Mouse (Mus musculus) liver, postnatal 0 days (tissue): ENCODE measurements at regions not wholly inside any gene's neighbourhood (a gene's known extent, or its start where the extent isn't known, plus 50 kb on each side); places are given as distances from the start of the nearest gene placed in this dataset.

ENCODE experiments used
- ATAC-seq: fragments of 200-750 bp; cut with Nextera tagmentation; 2 replicates; pipeline ENCODE4 v1.8.0; 2017; ENCODE audit warnings: mild to moderate bottlenecking, moderate library complexity
- DNase-seq: peaks from one replicate; pipeline ENCODE4 v3.0.0-alpha.2; 2016
- H3K27ac ChIP-seq: fragments of 300-500 bp; sonication (generic); 2 replicates; pipeline ENCODE4 v1.5.1; 2014; ENCODE audit warnings: antibody characterized with exemption, moderate library complexity, mild to moderate bottlenecking, low read depth
- H3K27me3 ChIP-seq: fragments of 300-500 bp; sonication (generic); 2 replicates; pipeline ENCODE4 v1.6.1; 2014; ENCODE audit warnings: low read length, control low read depth, mixed read lengths; ENCODE audit not compliant: insufficient read depth
- H3K36me3 ChIP-seq: fragments of 300-500 bp; sonication (generic); replicated peaks from 2 replicates; pipeline ENCODE4 v1.6.1; 2014; ENCODE audit warnings: mild to moderate bottlenecking, control low read depth, low read length, moderate library complexity, mixed read lengths; ENCODE audit not compliant: insufficient read depth
- H3K4me1 ChIP-seq: fragments of 300-500 bp; sonication (generic); 2 replicates; pipeline ENCODE4 v1.6.1; 2014; ENCODE audit warnings: antibody characterized with exemption, mild to moderate bottlenecking, control low read depth; ENCODE audit not compliant: insufficient read depth
- H3K4me2 ChIP-seq: fragments of 300-500 bp; sonication (generic); 2 replicates; pipeline ENCODE4 v1.6.1; 2014; ENCODE audit warnings: low read depth, mild to moderate bottlenecking, low read length, moderate library complexity, mixed read lengths
- H3K4me3 ChIP-seq: fragments of 300-500 bp; sonication (generic); 2 replicates; pipeline ENCODE4 v1.5.1; 2014; ENCODE audit warnings: low read depth, low read length
- H3K9ac ChIP-seq: fragments of 300-500 bp; sonication (generic); replicated peaks from 2 replicates; pipeline ENCODE4 v1.6.1; 2014; ENCODE audit warnings: mild to moderate bottlenecking, moderate library complexity
- H3K9me3 ChIP-seq: fragments of 300-500 bp; sonication (generic); 2 replicates; pipeline ENCODE4 v1.6.1; 2016; ENCODE audit warnings: mild to moderate bottlenecking, control low read depth, low read length, mixed read lengths
- CTCF ChIP-seq: sonication (generic); IDR thresholded peaks from 2 replicates; pipeline ENCODE4 v1.5.1; 2016; ENCODE audit warnings: antibody characterized with exemption, low read depth
- EP300 ChIP-seq: IDR thresholded peaks from 2 replicates; pipeline ENCODE4 v1.6.1; 2016; ENCODE audit warnings: antibody characterized with exemption, low read depth, mild to moderate bottlenecking
- WGBS: fragments of 180-500 bp; shearing (Covaris S2); extraction: QIAGEN DNeasy Blood & Tissue Kit; methylation state at CpG from one replicate; pipeline ENCODE4 v1.1.7; 2014; ENCODE audit not compliant: insufficient replicate concordance; 5-methylcytosine and 5-hydroxymethylcytosine counted together

DNA sequence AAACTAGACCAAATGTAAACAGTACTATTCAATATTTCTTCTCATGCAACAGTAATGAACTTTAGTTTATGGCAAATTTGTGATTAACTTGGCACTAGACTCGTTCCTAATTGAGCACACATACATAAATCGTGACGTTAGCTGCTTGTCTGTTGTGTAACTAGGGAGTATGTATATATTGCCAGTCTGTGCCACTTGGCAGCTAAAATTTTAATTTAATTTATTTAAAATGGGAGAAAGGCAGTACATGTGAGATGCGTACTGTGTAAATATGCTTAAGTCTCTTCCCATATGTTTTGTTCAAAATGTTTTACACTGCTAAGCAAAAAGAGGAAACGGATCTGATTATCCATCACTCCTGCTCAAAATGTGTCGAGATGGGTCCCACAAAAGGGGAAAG lies 553.1 kb downstream of the Rwdd3 start:
- Histone ChIP-seq H3K36me3 (no peaks in the 10 kb centered on the region), H3K27me3 (no peaks in the 10 kb centered on the region), H3K9me3 (no peaks in the 10 kb centered on the region), H3K27ac (no peak overlapping the region), H3K4me1 (no peaks in the 10 kb centered on the region), H3K4me2 (no peak overlapping the region), H3K9ac (no peak overlapping the region), H3K4me3 (no peak overlapping the region)
- 60% methylated on average over 6 of the region's 6 CpGs for WGBS
- DNase-seq = no peak
- ATAC-seq = no peak
- TF ChIP-seq EP300 = no peak
- TF ChIP-seq CTCF = no peak

DNA sequence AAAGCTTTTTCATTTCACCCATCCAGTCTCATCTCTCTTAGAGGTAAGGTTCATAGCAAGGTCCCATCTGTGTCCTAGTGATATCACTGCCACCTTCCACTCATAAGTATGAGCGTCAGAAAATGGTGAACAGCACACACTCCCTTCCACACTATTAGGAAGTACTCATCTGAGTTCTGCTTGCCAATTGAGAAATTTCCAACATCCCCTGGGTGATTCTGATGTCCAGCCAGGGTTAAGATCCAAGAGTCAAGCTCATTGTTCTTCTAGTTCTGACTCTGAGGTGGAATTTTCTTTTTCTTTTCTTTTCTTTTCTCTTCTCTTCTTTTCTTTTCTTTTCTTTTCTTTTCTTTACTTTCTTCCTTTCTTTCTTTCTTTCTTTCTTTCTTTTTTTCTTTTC lies 577.3 kb downstream of the Rwdd3 start:
- Histone ChIP-seq H3K4me1 (no peaks in the 10 kb centered on the region), H3K27ac (no peak overlapping the region), H3K9me3 (no peaks in the 10 kb centered on the region), H3K36me3 (no peaks in the 10 kb centered on the region), H3K4me3 (no peak overlapping the region), H3K9ac (no peak overlapping the region), H3K27me3 (no peaks in the 10 kb centered on the region), H3K4me2 (no peak overlapping the region)
- ATAC-seq (no peak), DNase-seq (no peak)
- WGBS = 63% methylated on average over 1 of the region's 1 CpGs
- no peak for TF ChIP-seq EP300
- no peak for TF ChIP-seq CTCF

DNA sequence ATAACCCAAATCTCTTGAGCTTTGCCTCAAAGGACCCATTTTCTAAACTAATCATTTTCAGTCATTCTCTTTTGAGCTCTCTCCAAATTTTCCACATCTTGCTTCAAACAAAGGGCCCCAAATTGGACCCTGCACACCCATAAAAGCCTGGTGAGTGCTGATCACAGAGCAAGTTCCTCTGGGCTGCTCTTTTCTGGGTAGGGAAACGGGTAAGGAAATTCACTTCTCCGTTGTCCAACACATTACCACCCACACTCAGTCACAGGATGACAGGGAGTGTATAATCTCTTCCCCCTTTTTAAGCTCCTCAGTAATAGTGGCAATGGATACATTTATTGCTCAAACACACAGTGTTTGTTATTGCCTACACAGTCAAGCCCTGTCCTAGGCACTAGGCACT lies 580.3 kb downstream of the Rwdd3 start:
- Histone ChIP-seq H3K4me3 (no peak overlapping the region), H3K4me1 (no peaks in the 10 kb centered on the region), H3K9me3 (no peaks in the 10 kb centered on the region), H3K9ac (no peak overlapping the region), H3K27ac (no peak overlapping the region), H3K36me3 (no peaks in the 10 kb centered on the region), H3K4me2 (no peak overlapping the region), H3K27me3 (no peaks in the 10 kb centered on the region)
- ATAC-seq (no peak), DNase-seq (no peak)
- no peak for TF ChIP-seq EP300
- no peak for TF ChIP-seq CTCF
- 62% methylated on average over 2 of the region's 2 CpGs for WGBS

DNA sequence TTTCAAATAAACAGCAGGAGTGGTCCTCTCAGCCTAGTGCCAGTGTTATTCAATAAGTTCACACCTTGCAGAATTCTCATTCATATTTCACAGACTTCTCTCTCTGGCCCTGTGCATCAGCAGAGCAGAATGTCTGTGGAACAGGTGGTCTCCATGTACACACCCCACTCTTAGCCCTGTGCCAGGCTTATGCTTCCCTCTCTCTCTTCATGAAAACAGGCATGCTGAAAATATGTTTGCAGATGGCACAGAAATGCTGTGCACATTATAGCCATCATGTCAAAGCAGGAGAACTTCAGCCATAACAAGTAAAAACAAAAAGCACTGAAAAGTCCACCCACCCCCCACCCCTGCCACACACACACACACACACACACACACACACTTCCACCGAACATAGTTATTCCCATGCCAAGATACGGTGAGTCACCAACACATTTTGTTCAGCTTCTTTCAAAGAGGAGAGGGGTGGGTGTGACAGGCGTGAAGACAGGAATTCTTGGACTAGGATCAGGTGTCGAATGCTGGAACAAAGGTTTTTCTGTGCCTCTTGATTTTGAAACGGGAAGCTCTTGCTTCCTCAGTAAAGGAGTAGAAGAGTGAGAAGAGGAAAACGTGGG lies 600.6 kb downstream of the Rwdd3 start:
- H3K27ac ChIP-seq = no peak overlapping the region
- TF ChIP-seq CTCF (no peak), EP300 (no peak)
- H3K27me3 ChIP-seq = no peaks in the 10 kb centered on the region
- H3K4me2 ChIP-seq = no peak overlapping the region
- no peaks in the 10 kb centered on the region for H3K4me1 ChIP-seq
- no peak overlapping the region for H3K9ac ChIP-seq
- 60% methylated on average over 6 of the region's 6 CpGs for WGBS
- H3K9me3 ChIP-seq = no peaks in the 10 kb centered on the region
- DNase-seq (no peak), ATAC-seq (no peak)
- no peak overlapping the region for H3K4me3 ChIP-seq
- no peaks in the 10 kb centered on the region for H3K36me3 ChIP-seq

DNA sequence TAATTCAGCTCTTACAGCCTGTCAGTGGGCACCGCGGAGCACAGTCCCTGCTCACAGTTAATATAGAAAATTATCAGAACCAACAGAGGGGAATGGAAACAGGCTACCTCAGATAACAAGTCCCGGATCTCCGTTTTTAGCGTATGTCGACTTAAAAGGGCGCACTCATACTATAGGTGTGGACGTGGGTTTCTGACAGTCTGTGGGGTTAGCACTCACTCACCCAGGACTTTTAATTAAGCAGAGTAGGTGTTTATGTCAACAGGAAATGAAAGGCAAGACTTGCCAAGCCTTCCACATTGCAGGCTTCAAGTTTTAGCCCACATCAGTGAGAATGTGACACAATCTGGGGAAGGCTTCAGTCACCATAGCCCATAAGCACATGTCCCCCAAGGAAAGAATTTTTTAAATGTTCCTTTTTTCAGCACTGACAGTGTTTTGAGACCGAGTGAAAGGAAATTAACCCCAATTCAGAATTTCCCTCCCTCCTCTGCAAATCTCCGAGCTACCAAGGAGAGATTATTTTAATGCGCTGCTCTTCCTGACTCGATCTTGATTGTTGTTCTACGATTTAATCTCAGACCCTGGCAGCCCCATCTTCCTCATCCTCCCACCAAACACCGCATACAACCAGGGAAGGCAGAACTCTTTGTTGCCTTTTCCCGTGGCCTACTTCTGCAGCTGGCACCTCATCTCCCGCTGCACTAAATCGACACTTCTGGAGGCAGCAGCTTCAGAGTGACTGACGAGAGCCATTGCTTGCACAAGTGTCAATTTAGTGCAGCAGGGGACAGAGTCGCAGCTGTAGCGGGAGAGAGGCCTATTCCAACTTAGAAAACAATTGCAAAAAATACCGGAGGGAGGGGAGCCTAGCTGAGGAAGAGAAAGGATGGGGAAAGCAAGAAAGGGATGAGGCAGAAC lies 629.7 kb downstream of the Rwdd3 start:
- no peaks in the 10 kb centered on the region for H3K4me1 ChIP-seq
- 55% methylated on average over 21 of the region's 21 CpGs for WGBS

DNA sequence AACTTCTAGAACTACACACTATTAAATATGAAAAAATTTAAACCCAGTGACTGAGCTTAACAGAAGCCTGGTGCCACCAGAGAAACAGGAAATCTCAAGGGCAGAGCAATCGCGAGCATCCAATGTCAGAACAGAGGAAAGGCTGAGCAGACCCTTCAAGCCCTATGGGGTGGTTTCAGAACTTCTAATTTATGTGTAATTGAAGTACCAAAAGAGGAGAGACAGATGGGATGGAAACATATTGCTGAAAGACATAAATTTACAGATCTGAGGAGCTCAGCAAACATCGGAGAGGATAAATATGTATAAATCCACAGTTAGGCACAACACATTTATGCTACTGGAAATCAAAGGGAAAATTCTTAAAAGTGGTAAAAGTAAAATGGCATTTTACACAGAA lies 637.6 kb downstream of the Rwdd3 start:
- H3K27me3 ChIP-seq = no peaks in the 10 kb centered on the region
- 79% methylated on average over 3 of the region's 3 CpGs for WGBS
- no peak for ATAC-seq

More for the DNA sequence above, 629.7 kb downstream of the Rwdd3 start:
- Histone ChIP-seq H3K27me3 (no peaks in the 10 kb centered on the region), H3K4me3 (no peak overlapping the region), H3K9ac (no peak overlapping the region), H3K9me3 (no peaks in the 10 kb centered on the region), H3K27ac (no peak overlapping the region), H3K36me3 (no peaks in the 10 kb centered on the region), H3K4me2 (no peak overlapping the region)
- no peak for ATAC-seq
- DNase-seq = no peak
- no peak for TF ChIP-seq EP300

More for the DNA sequence above, 637.6 kb downstream of the Rwdd3 start:
- no peaks in the 10 kb centered on the region for H3K4me1 ChIP-seq
- no peaks in the 10 kb centered on the region for H3K36me3 ChIP-seq
- H3K4me3 ChIP-seq = no peak overlapping the region
- H3K9ac ChIP-seq = no peak overlapping the region
- TF ChIP-seq CTCF (no peak), EP300 (no peak)
- H3K27ac ChIP-seq = no peak overlapping the region
- DNase-seq = no peak
- no peaks in the 10 kb centered on the region; the same call in 1 of the 2 replicates for H3K9me3 ChIP-seq
- H3K4me2 ChIP-seq = no peak overlapping the region
